Mouse (Mus musculus) liver, embryonic 14.5 days (tissue): ENCODE results near the gene Slc38a10. TPM values are rescaled to one million over a fixed set of nuclear protein-coding genes. Genes with fewer than 3 reads are reported as not detected.

Experiments
- ATAC-seq: fragments of 200-750 bp; cut with Nextera tagmentation; 2 replicates; pipeline ENCODE4 v1.8.0; 2017; ENCODE audit warnings: moderate number of reproducible peaks, mild to moderate bottlenecking, moderate library complexity; ENCODE audit not compliant: insufficient read depth
- DNase-seq, 3 experiments: peaks; one replicate each; pipeline ENCODE4 v3.0.0-alpha.2; 2012 to 2013; ENCODE audit warnings: low read depth in 3 of 3, low spot score in 3 of 3
- H3K27ac ChIP-seq: fragments of 300-500 bp; sonication (generic); 2 replicates; pipeline ENCODE4 v1.5.1; 2014; ENCODE audit warnings: moderate library complexity, mild to moderate bottlenecking, control low read depth, inconsistent platforms
- H3K27me3 ChIP-seq: fragments of 300-500 bp; sonication (generic); 2 replicates; pipeline ENCODE4 v1.6.1; 2014; ENCODE audit warnings: mild to moderate bottlenecking, low read length, moderate library complexity; ENCODE audit not compliant: control insufficient read depth, insufficient read depth
- H3K36me3 ChIP-seq: fragments of 300-500 bp; sonication (generic); replicated peaks from 2 replicates; pipeline ENCODE4 v1.6.1; 2014; ENCODE audit warnings: low read depth; ENCODE audit not compliant: control insufficient read depth, insufficient read depth
- H3K4me1 ChIP-seq, 2 experiments: fragments of 200-500 bp in 1 of 2; fragments of 300-500 bp in 1 of 2; sonication (generic) in 1 of 2; replicated peaks; 2 replicates each; pipeline ENCODE4 v1.6.1; 2012 to 2014; ENCODE audit warnings: antibody characterized with exemption in 1 of 2, inconsistent platforms in 1 of 2, low read length in 1 of 2; ENCODE audit not compliant: control insufficient read depth in 2 of 2, insufficient read depth in 2 of 2
- H3K4me2 ChIP-seq: fragments of 300-500 bp; sonication (generic); 2 replicates; pipeline ENCODE4 v1.6.1; 2014; ENCODE audit warnings: low read depth, mild to moderate bottlenecking, control low read depth, moderate library complexity
- H3K4me3 ChIP-seq, 2 experiments: fragments of 200-500 bp in 1 of 2; fragments of 300-500 bp in 1 of 2; sonication (generic) in 1 of 2; 2 replicates each; pipeline ENCODE4 v1.5.1; 2012 to 2014; ENCODE audit warnings: low read depth in 2 of 2, low read length in 2 of 2, mild to moderate bottlenecking in 2 of 2, control low read depth in 1 of 2, inconsistent platforms in 1 of 2, moderate library complexity in 1 of 2; ENCODE audit not compliant: insufficient read depth in 1 of 2
- H3K9ac ChIP-seq: fragments of 300-500 bp; sonication (generic); replicated peaks from 2 replicates; pipeline ENCODE4 v1.6.1; 2014; ENCODE audit warnings: mild to moderate bottlenecking, control low read depth, moderate library complexity
- H3K9me3 ChIP-seq: fragments of 300-500 bp; sonication (generic); 2 replicates; pipeline ENCODE4 v1.6.1; 2016; ENCODE audit warnings: low read length, mixed read lengths; ENCODE audit not compliant: control insufficient read depth
- CTCF ChIP-seq: IDR thresholded peaks from 2 replicates; pipeline ENCODE4 v1.5.1; 2016; ENCODE audit warnings: antibody characterized with exemption, low read depth, control low read depth
- EP300 ChIP-seq: IDR thresholded peaks from 2 replicates; pipeline ENCODE4 v1.6.1; 2016; ENCODE audit warnings: antibody characterized with exemption, low read depth
- WGBS: fragments of 180-500 bp; shearing (Covaris S2); extraction: QIAGEN DNeasy Blood & Tissue Kit; methylation state at CpG from one replicate; pipeline ENCODE4 v1.1.7; 2014; ENCODE audit not compliant: insufficient replicate concordance; 5-methylcytosine and 5-hydroxymethylcytosine counted together
- polyA plus RNA-seq, 2 experiments: library from polyadenylated mRNA; depleted of rRNA in 1 of 2; stranded (reverse) in 1 of 2; unstranded in 1 of 2; fragments of >200 nt; fragmentation: Nextera tagmentation in 1 of 2; extraction: Ambion mirVana in 1 of 2; gene quantifications; 2 replicates each; pipeline versions ENCODE4 v1.2.1 to v1.2.3; 2012 to 2014

Gene Slc38a10
- polyA plus RNA-seq, 2 experiments, result 21.0 to 21.8 TPM

GRCm38 (mm10) chr11:120134148-120134547 is 17.0 kb downstream of the Slc38a10 start:
- no peak overlapping the region for H3K4me2 ChIP-seq
- H3K36me3 ChIP-seq, result peaks cover 12% of the 10 kb centered on the region
- ATAC-seq (no peak), DNase-seq (no peak)
- H3K4me1 ChIP-seq, result peaks cover 21 to 40% of the 10 kb centered on the region in 2 experiments
- WGBS, result 86% methylated on average over 5 of the region's 5 CpGs
- no peak overlapping the region for H3K27ac ChIP-seq
- no peak for TF ChIP-seq EP300
- TF ChIP-seq CTCF, result no peak
- no peak overlapping the region for H3K4me3 ChIP-seq
- no peak overlapping the region for H3K9ac ChIP-seq
- H3K27me3 ChIP-seq, result no peaks in the 10 kb centered on the region
- no peaks in the 10 kb centered on the region for H3K9me3 ChIP-seq

- ATAC-seq, result no peak
- WGBS, result 77% methylated on average over 7 of the region's 7 CpGs
- H3K36me3 ChIP-seq, result peaks cover 9% of the 10 kb centered on the region
These were observed 21.9 kb downstream of the Slc38a10 start for GRCm38 (mm10) chr11:120129281-120129680.

GRCm38 (mm10) chr11:120126845-120127244 is 24.3 kb downstream of the Slc38a10 start:
- Histone ChIP-seq H3K36me3 (peaks cover 3% of the 10 kb centered on the region), H3K4me2 (no peak overlapping the region), H3K27me3 (no peaks in the 10 kb centered on the region), H3K9ac (no peak overlapping the region), H3K4me3 (no peak overlapping the region), H3K27ac (no peak overlapping the region), H3K9me3 (no peaks in the 10 kb centered on the region), H3K4me1 (no peaks in the 10 kb centered on the region)
- ATAC-seq (no peak), DNase-seq (no peak)
- peak; percentile 26; the same call in 1 of the 2 replicates for TF ChIP-seq CTCF
- no peak for TF ChIP-seq EP300
- whole genome bisulfite sequencing, result 56% methylated on average over 2 of the region's 2 CpGs

More at GRCm38 (mm10) chr11:120129281-120129680, 21.9 kb downstream of the Slc38a10 start:
- H3K27ac ChIP-seq, result no peak overlapping the region
- H3K4me1 ChIP-seq, result no peaks in the 10 kb centered on the region
- H3K9ac ChIP-seq, result no peak overlapping the region
- TF ChIP-seq CTCF (no peak), EP300 (no peak)
- H3K4me3 ChIP-seq, result no peak overlapping the region
- DNase-seq, result no peak
- no peak overlapping the region for H3K4me2 ChIP-seq
- no peaks in the 10 kb centered on the region for H3K27me3 ChIP-seq
- no peaks in the 10 kb centered on the region for H3K9me3 ChIP-seq

DNA sequence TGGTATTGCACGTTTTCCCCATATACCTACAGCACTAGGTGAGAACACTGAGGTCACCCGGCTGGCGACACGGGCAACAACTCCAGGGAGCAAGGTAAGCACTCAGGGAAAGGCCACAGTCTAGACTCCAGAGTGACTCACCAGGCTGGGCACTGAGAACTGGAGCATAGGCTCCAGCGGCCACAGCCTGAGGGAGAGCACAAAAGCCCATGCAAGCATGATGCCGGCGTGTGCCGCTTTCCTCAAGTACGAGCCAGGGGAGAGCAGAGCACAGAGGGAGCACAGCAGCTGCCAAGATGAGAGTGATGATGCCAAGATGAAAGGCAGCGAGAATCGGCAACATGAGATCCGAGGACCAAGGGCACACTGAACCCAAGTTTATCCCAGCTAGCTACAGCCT is 29.0 kb downstream of the Slc38a10 start:
- no peak overlapping the region for H3K9ac ChIP-seq
- peaks cover 8% of the 10 kb centered on the region; the same call in 1 of the 2 replicates for H3K36me3 ChIP-seq
- no peak overlapping the region for H3K4me3 ChIP-seq
- no peak for DNase-seq
- WGBS, result 85% methylated on average over 12 of the region's 12 CpGs
- no peaks in the 10 kb centered on the region for H3K9me3 ChIP-seq
- ATAC-seq, result no peak
- H3K4me1 ChIP-seq, result no peaks in the 10 kb centered on the region
- H3K27ac ChIP-seq, result no peak overlapping the region
- TF ChIP-seq CTCF (no peak), EP300 (no peak)
- no peak overlapping the region for H3K4me2 ChIP-seq
- H3K27me3 ChIP-seq, result no peaks in the 10 kb centered on the region

- H3K4me2 ChIP-seq, result no peak overlapping the region
- no peak for TF ChIP-seq EP300
- TF ChIP-seq CTCF, result peak; percentile 79
- peaks cover 5% of the 10 kb centered on the region; the same call in 1 of the 2 replicates for H3K36me3 ChIP-seq
- 78% methylated on average over 17 of the region's 17 CpGs for WGBS
- no peaks in the 10 kb centered on the region for H3K27me3 ChIP-seq
- no peak overlapping the region for H3K27ac ChIP-seq
- no peak overlapping the region for H3K4me3 ChIP-seq
- DNase-seq (no peak), ATAC-seq (no peak)
- no peak overlapping the region for H3K9ac ChIP-seq
- H3K4me1 ChIP-seq, result no peaks in the 10 kb centered on the region
- no peaks in the 10 kb centered on the region for H3K9me3 ChIP-seq
These were observed 30.3 kb downstream of the Slc38a10 start for GRCm38 (mm10) chr11:120120642-120121420.
